Mouse (Mus musculus): Measurements from ENCODE around the gene Pygl. TPM values are rescaled to one million over a fixed set of nuclear protein-coding genes. Genes with fewer than 3 reads are reported as not detected.
"Not testable (repeated sequence)": the region's sequence is repeated elsewhere in the genome, so short reads cannot be mapped to it uniquely, and the experiment has no call there.

The Pygl gene
- total RNA-seq, 4 experiments from 2014 or later: 3.9 to 7.0 (median 4.8) TPM

DNA sequence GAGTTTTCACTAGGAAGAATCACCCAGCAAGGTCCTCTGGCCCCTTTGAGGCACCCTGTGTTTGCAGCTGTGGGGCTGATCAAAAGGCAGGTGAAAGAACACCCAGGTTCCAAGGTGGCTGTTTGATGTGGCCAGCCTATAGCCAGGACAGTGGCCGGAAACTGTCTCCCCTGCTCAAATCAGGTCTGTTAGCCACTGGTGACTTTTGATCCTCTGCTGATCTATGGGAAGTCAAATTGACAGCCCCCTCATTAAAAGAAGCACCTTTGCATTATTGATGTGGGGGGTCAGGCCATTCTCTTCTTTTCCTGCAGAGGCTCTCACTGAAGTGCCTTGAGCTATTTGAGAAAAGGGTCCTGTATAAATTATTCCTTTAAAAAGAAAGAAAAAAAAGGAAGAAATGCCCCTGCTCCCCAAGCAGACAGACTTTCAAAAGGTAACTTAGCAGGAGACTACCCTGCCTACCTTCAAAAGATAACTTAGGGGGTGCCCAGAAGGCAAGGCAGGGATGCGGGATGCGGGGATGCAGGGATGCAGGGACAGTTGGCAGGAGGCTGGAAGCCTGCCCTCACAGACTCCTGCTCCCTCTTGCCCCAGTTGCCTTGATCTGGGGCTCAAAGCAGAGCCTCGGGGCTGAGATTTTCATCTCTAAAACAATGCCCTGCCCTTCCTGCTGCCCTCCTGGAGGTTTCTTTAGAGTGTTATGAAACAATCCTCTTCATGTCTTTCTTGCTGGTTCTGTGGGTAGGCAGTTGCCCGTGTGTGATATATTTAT is 73.8 kb downstream of the Pygl start:
- DNase-seq (ENCODE audit: low spot score in 2 of 2): no peak

DNA sequence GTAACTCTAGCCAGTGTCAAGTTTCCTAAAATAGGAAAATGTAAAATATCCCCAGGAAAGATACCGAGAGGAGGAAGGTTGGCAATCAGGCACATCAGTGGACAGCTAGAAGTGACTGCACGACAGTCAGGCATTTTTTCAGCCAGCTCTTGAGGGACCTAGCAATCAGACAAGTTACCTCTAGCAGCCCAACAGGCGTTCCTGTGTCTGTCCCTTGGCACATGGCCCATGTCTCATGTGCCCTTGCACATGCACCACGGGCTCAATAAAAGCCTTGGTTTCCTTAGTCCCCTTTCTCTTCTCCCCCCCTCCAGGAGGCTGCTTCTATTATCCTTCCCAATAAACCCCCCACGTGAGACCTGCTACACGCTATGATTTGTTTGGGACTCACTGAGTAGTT is 75.1 kb downstream of the Pygl start:
- DNase-seq (ENCODE audit: low spot score in 2 of 2): no peak

DNA sequence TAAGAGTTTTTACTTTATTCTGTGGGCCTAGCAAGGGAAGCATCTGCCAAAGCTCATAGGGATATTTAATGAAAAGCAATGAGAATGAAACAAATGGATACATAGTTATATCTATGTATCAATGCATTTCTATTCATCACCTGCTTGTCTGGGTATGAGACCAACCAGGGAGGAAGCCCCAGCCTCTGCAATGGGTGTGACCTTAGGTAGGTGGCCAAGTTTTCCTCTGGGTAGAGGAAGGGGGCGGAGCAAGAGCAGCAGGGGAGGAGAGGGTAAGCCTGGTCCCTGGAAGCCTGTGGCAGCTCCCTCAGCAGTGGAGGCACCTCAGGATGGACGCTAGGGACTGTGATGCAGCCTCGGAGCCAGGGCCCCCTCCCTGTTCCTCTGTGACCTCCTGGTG is 77.4 kb downstream of the Pygl start, which contains the start of gene Abhd12b:
Abhd12b (plus strand) TSS at position 301 of the 400 bp plus-strand sequence.
- DNase-seq (ENCODE audit: low spot score in 2 of 2): no peak

GRCm38 (mm10) chr12:70148631-70149265 is 82.5 kb downstream of the Pygl start:
- no peak for DNase-seq (ENCODE audit: low spot score in 2 of 2)

- DNase-seq (ENCODE audit: low spot score in 2 of 2): no peak
Observed at GRCm38 (mm10) chr12:70147986-70148630, 83.2 kb downstream of the Pygl start.

GRCm38 (mm10) chr12:70145586-70145985 is 85.7 kb downstream of the Pygl start:
- no peak for DNase-seq (ENCODE audit: low spot score in 2 of 2)

GRCm38 (mm10) chr12:70144637-70145448 is 86.4 kb downstream of the Pygl start:
- DNase-seq (ENCODE audit: low spot score in 2 of 2): peak in 1 of 2 experiments; percentile 54

GRCm38 (mm10) chr12:70144106-70144587 is 87.1 kb downstream of the Pygl start:
- not testable (repeated sequence) for DNase-seq (ENCODE audit: low spot score in 2 of 2)

DNA sequence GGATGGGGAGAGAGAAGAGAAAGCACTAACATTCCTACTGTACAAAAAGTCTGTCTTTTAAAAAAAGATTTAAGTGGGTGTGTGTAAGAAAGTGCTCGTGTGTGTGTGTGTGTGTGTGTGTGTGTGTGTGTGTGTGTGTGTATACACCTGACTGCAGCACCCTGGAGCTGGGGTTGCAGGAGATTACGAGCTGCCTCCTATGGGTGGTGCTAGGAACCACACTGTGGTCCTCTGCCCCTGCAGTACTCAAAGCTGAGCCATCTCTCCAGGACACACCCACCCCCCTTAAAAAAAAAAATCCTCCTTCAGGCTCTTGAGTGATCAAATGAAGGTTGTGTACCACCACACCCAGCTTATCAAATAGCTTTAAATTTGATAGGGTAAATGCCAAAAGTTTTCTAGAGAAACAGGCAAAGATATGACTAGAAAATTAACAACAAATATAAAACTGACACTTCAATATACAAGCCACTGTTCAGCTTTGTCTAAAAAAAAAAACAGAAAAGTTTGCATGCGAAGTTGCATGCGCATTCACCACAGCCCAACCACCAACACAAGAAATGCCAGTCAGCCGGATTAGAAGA is 90.2 kb downstream of the Pygl start:
- no peak for DNase-seq (ENCODE audit: low spot score in 2 of 2)

Other genes starting within 250 kb of the Pygl start
- 10 to 100 TPM; 19.2 to 20.3 (median 20.1) TPM for gene Sav1, start 244.5 kb downstream of the Pygl start, total RNA-seq (2022)
- 10 to 100 TPM; 58.1 to 82.5 (median 66.6) TPM for gene Nin, start 117.8 kb downstream of the Pygl start, total RNA-seq (2022)
- gene Abhd12b, start 77.3 kb downstream of the Pygl start, total RNA-seq (2022): not detected
- 100 to 1,000 TPM; 240 to 340 (median 277) TPM for gene Trim9, start 116.1 kb upstream of the Pygl start, total RNA-seq (2022)
- gene Tmx1, start 221.6 kb upstream of the Pygl start, total RNA-seq (2022): 10 to 100 TPM; 29.3 to 34.7 (median 33.2) TPM